Mouse (Mus musculus) MEL (cell line): ENCODE measurements at regions not wholly inside any gene's neighbourhood (a gene's known extent, or its start where the extent isn't known, plus 50 kb on each side); places are given as distances from the start of the nearest gene placed in this dataset.

Experiments
- DNase-seq: peaks from one replicate; pipeline ENCODE4 v3.0.0; 2011; ENCODE audit warnings: low read depth, low spot score
- H3K27ac ChIP-seq: 2 replicates; pipeline ENCODE4 v1.5.1; 2012; ENCODE audit warnings: low read depth, mild to moderate bottlenecking, control low read depth, low read length, moderate library complexity; ENCODE audit not compliant: control insufficient read depth
- H3K27me3 ChIP-seq, 2 experiments: fragments of 150-350 bp in 1 of 2; sonication (generic) in 1 of 2; 2 replicates each; pipeline ENCODE4 v1.6.1; 2012; ENCODE audit warnings: low read length in 2 of 2, mild to moderate bottlenecking in 2 of 2, improper control_type of control experiment in 1 of 2, moderate library complexity in 1 of 2; ENCODE audit not compliant: insufficient read depth in 2 of 2, control insufficient read depth in 1 of 2
- H3K36me3 ChIP-seq, 2 experiments: 2 replicates each; pipeline ENCODE4 v1.6.1; 2012 to 2014; ENCODE audit warnings: low read length in 2 of 2, improper control_type of control experiment in 1 of 2, inconsistent platforms in 1 of 2, mild to moderate bottlenecking in 1 of 2; ENCODE audit not compliant: insufficient read depth in 2 of 2, control insufficient read depth in 1 of 2
- H3K4me1 ChIP-seq, 2 experiments: fragments of 150-350 bp in 1 of 2; sonication (generic) in 1 of 2; 2 replicates each; pipeline ENCODE4 v1.6.1; 2012; ENCODE audit warnings: low read length in 2 of 2, improper control_type of control experiment in 1 of 2, mild to moderate bottlenecking in 1 of 2; ENCODE audit not compliant: insufficient read depth in 2 of 2, control insufficient read depth in 1 of 2
- H3K4me3 ChIP-seq, 2 experiments: fragments of 150-350 bp in 1 of 2; sonication (generic) in 1 of 2; 2 replicates each; pipeline ENCODE4 v1.5.1; 2012; ENCODE audit warnings: low read depth in 2 of 2, low read length in 2 of 2, mild to moderate bottlenecking in 2 of 2, moderate library complexity in 2 of 2, control low read depth in 1 of 2, improper control_type of control experiment in 1 of 2; ENCODE audit not compliant: control insufficient read depth in 1 of 2, insufficient read depth in 1 of 2
- H3K79me2 ChIP-seq: 2 replicates; pipeline ENCODE4 v1.6.1; 2012; ENCODE audit warnings: mild to moderate bottlenecking, low read length, moderate library complexity; ENCODE audit not compliant: control insufficient read depth, poor library complexity, insufficient read depth
- H3K9ac ChIP-seq: 2 replicates; pipeline ENCODE4 v1.6.1; 2012; ENCODE audit warnings: low read depth, mild to moderate bottlenecking, control low read depth, low read length, moderate library complexity; ENCODE audit not compliant: control insufficient read depth, poor library complexity, severe bottlenecking
- H3K9me3 ChIP-seq: fragments of 150-350 bp; sonication (generic); replicated peaks from 2 replicates; pipeline ENCODE4 v1.6.1; 2012; ENCODE audit warnings: mild to moderate bottlenecking, low read length, improper control_type of control experiment, moderate library complexity; ENCODE audit not compliant: insufficient read depth
- CHD1 ChIP-seq: IDR thresholded peaks from 2 replicates; pipeline ENCODE4 v1.6.1; 2012; ENCODE audit warnings: low read depth, mild to moderate bottlenecking, inconsistent platforms, low read length, improper control_type of control experiment
- CHD2 ChIP-seq: IDR thresholded peaks from 2 replicates; pipeline ENCODE4 v1.6.1; 2011; ENCODE audit warnings: low read length, improper control_type of control experiment
- CTCF ChIP-seq, 3 experiments: IDR thresholded peaks in 2 of 3; conservative IDR thresholded peaks in 1 of 3; 2 replicates each; pipeline ENCODE4 v1.5.1; 2011 to 2012; ENCODE audit warnings: low read length in 3 of 3, low read depth in 2 of 3, mild to moderate bottlenecking in 2 of 3, improper control_type of control experiment in 1 of 3, inconsistent platforms in 1 of 3, mixed read lengths in 1 of 3, moderate library complexity in 1 of 3; ENCODE audit not compliant: control insufficient read depth in 1 of 3, insufficient read depth in 1 of 3, poor library complexity in 1 of 3, severe bottlenecking in 1 of 3
- ELF1 ChIP-seq: IDR thresholded peaks from 2 replicates; pipeline ENCODE4 v1.6.1; 2014; ENCODE audit warnings: low read depth, mild to moderate bottlenecking, inconsistent platforms, low read length, improper control_type of control experiment, moderate library complexity
- ETS1 ChIP-seq: IDR thresholded peaks from 2 replicates; pipeline ENCODE4 v1.6.1; 2012; ENCODE audit warnings: low read depth, mild to moderate bottlenecking, inconsistent platforms, low read length, improper control_type of control experiment, moderate library complexity
- HCFC1 ChIP-seq: IDR thresholded peaks from 2 replicates; pipeline ENCODE4 v1.6.1; 2012; ENCODE audit warnings: low read depth, mild to moderate bottlenecking, inconsistent platforms, low read length, improper control_type of control experiment, moderate library complexity
- JUND ChIP-seq: IDR thresholded peaks from 2 replicates; pipeline ENCODE4 v1.6.1; 2011; ENCODE audit warnings: low read depth, mild to moderate bottlenecking, improper control_type of control experiment, low read length
- MAFK ChIP-seq: IDR thresholded peaks from 2 replicates; pipeline ENCODE4 v1.6.1; 2011; ENCODE audit warnings: low read depth, mild to moderate bottlenecking, low read length, improper control_type of control experiment, borderline replicate concordance
- MAX ChIP-seq: IDR thresholded peaks from 2 replicates; pipeline ENCODE4 v1.6.1; 2011; ENCODE audit warnings: low read length, improper control_type of control experiment
- MEF2A ChIP-seq: IDR thresholded peaks from 2 replicates; pipeline ENCODE4 v1.6.1; 2014; ENCODE audit warnings: low read depth, mild to moderate bottlenecking, inconsistent platforms, low read length, improper control_type of control experiment; ENCODE audit not compliant: poor library complexity, insufficient replicate concordance, severe bottlenecking; ENCODE audit errors: extremely low read depth
- MYB ChIP-seq: IDR thresholded peaks from 2 replicates; pipeline ENCODE4 v1.6.1; 2011; ENCODE audit warnings: mild to moderate bottlenecking, low read depth, low read length, improper control_type of control experiment
- NELFE ChIP-seq: IDR thresholded peaks from 2 replicates; pipeline ENCODE4 v1.6.1; 2011; ENCODE audit warnings: low read depth, low read length, improper control_type of control experiment
- NRF1 ChIP-seq: IDR thresholded peaks from 2 replicates; pipeline ENCODE4 v1.6.1; 2014; ENCODE audit warnings: low read depth, mild to moderate bottlenecking, inconsistent platforms, low read length, improper control_type of control experiment, moderate library complexity; ENCODE audit not compliant: poor library complexity, insufficient read depth, severe bottlenecking
- POLR2AphosphoS5 ChIP-seq: IDR thresholded peaks from 2 replicates; pipeline ENCODE4 v1.6.1; 2012; ENCODE audit warnings: low read depth, borderline replicate concordance, mild to moderate bottlenecking, inconsistent platforms, low read length, moderate library complexity, mixed read lengths
- RAD21 ChIP-seq: IDR thresholded peaks from 2 replicates; pipeline ENCODE4 v1.6.1; 2011; ENCODE audit warnings: mild to moderate bottlenecking, low read depth, low read length, improper control_type of control experiment
- SMC3 ChIP-seq: IDR thresholded peaks from 2 replicates; pipeline ENCODE4 v1.6.1; 2011; ENCODE audit warnings: low read depth, low read length, improper control_type of control experiment
- TAL1 ChIP-seq: IDR thresholded peaks from 2 replicates; pipeline ENCODE4 v1.6.1; 2012; ENCODE audit warnings: mild to moderate bottlenecking, inconsistent platforms, low read length, moderate library complexity, mixed read lengths
- TBP ChIP-seq: IDR thresholded peaks from 2 replicates; pipeline ENCODE4 v1.8.0; 2011; ENCODE audit warnings: low read depth, low read length, improper control_type of control experiment
- TCF12 ChIP-seq: IDR thresholded peaks from 2 replicates; pipeline ENCODE4 v1.6.1; 2014; ENCODE audit warnings: low read depth, mild to moderate bottlenecking, inconsistent platforms, low read length, improper control_type of control experiment, moderate library complexity
- UBTF ChIP-seq: IDR thresholded peaks from 2 replicates; pipeline ENCODE4 v1.6.1; 2012; ENCODE audit warnings: low read depth, mild to moderate bottlenecking, inconsistent platforms, low read length, improper control_type of control experiment, moderate library complexity, borderline replicate concordance; ENCODE audit not compliant: insufficient read depth
- USF1 ChIP-seq: IDR thresholded peaks from 2 replicates; pipeline ENCODE4 v1.6.1; 2014; ENCODE audit warnings: low read depth, mild to moderate bottlenecking, inconsistent platforms, low read length, improper control_type of control experiment, moderate library complexity
- USF2 ChIP-seq, 2 experiments: IDR thresholded peaks; 2 replicates each; pipeline ENCODE4 v1.6.1; 2011 to 2012; ENCODE audit warnings: improper control_type of control experiment in 2 of 2, low read length in 2 of 2, borderline replicate concordance in 1 of 2, inconsistent platforms in 1 of 2, low read depth in 1 of 2, mild to moderate bottlenecking in 1 of 2; ENCODE audit not compliant: insufficient read depth in 1 of 2
- ZC3H11A ChIP-seq: IDR thresholded peaks from 2 replicates; pipeline ENCODE4 v1.6.1; 2012; ENCODE audit warnings: low read depth, mild to moderate bottlenecking, inconsistent platforms, low read length, improper control_type of control experiment
- ZMIZ1 ChIP-seq: IDR thresholded peaks from 2 replicates; pipeline ENCODE4 v1.6.1; 2012; ENCODE audit warnings: low read depth, mild to moderate bottlenecking, inconsistent platforms, low read length, improper control_type of control experiment, moderate library complexity
- ZNF384 ChIP-seq: IDR thresholded peaks from 2 replicates; pipeline ENCODE4 v1.6.1; 2012; ENCODE audit warnings: low read depth, mild to moderate bottlenecking, inconsistent platforms, low read length, improper control_type of control experiment

DNA sequence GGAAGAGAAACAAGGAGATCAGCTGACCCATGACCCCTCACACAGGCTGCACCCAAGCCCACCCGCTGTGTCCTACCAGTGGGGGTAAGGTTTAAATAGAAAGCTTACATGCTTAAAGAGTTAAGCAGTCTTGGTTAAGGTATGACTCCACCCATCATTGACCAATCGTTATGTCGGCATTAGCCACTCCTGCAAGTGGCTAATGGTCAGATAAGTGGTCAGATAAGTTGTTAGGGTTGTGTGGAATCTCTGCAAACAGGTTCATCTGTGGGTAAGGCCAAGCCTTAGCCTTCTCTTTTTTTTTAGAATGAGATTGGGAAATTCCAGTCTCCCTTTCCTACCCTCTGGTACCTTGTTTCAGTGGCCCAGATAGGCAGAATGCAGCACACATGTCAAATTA lies 82.0 kb upstream of the Enpp6 start:
- H3K9me3 ChIP-seq = no peaks in the 10 kb centered on the region
- peaks cover 0 to 6% of the 10 kb centered on the region in 2 experiments; a peak in 2 of 4 replicates for H3K4me1 ChIP-seq
- DNase-seq = no peak
- H3K4me3 ChIP-seq = no peak overlapping the region
- no peak overlapping the region for H3K9ac ChIP-seq
- no peak overlapping the region for H3K27ac ChIP-seq
- H3K79me2 ChIP-seq = no peaks in the 10 kb centered on the region
- no peaks in the 10 kb centered on the region; a peak in 1 of 4 replicates for H3K27me3 ChIP-seq
- no peak for TF ChIP-seq MAFK
- no peak for TF ChIP-seq MAX
- no peak for TF ChIP-seq NELFE
- no peak for TF ChIP-seq ETS1
- no peak for TF ChIP-seq ZC3H11A
- TF ChIP-seq CTCF (IDR thresholded peaks at IDR 0.05 in 2 of 3, conservative IDR thresholded peaks at IDR 0.05 in 1 of 3; ENCODE audit: control insufficient read depth in 1 of 3, insufficient read depth in 1 of 3, low read depth in 2 of 3, low read length in 3 of 3, poor library complexity in 1 of 3, severe bottlenecking in 1 of 3) = no peak
- TF ChIP-seq HCFC1 = no peak
- no peak for TF ChIP-seq TCF12
- TF ChIP-seq TBP = no peak
- TF ChIP-seq JUND = no peak
- no peak for TF ChIP-seq ZNF384
- no peak for TF ChIP-seq CHD1
- TF ChIP-seq MEF2A = no peak
- TF ChIP-seq SMC3 = no peak
- no peak for TF ChIP-seq CHD2
- no peak for TF ChIP-seq ELF1
- no peak for TF ChIP-seq UBTF
- no peak for TF ChIP-seq MYB
- no peak for TF ChIP-seq NRF1
- TF ChIP-seq RAD21 = no peak
- H3K36me3 ChIP-seq = peaks cover 0 to 3% of the 10 kb centered on the region in 2 experiments; a peak in 1 of 4 replicates

DNA sequence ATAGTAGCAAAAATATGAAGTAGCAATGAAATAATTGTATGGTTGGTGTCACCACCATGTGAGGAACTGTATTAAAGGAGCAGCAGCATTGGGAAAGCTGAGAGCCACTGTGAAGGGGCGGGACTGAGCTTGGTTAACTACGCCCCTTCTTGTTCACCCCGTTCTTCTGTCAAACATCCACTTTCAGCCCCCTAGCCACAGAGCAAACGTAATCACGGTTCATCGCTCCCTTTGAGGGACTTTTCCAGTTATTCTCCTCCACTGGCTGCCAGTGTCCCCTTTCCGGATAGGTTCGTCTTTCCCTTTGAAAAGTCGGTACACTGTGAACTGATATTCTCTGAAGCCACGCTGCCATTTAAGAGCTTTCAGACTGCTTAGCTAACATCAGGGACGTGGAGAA lies 79.3 kb upstream of the Enpp6 start:
- TF ChIP-seq POLR2AphosphoS5 (no peak), USF1 (no peak), TAL1 (no peak), USF2 (IDR thresholded peaks at IDR 0.05; ENCODE audit: borderline replicate concordance in 1 of 2, insufficient read depth in 1 of 2, low read depth in 1 of 2, low read length in 2 of 2) (no peak), ETS1 (no peak), ZMIZ1 (no peak)
- Histone ChIP-seq H3K36me3 (no peaks in the 10 kb centered on the region), H3K9ac (no peak overlapping the region), H3K4me3 (no peak overlapping the region), H3K27me3 (no peaks in the 10 kb centered on the region; a peak in 1 of 4 replicates), H3K9me3 (no peaks in the 10 kb centered on the region), H3K79me2 (no peaks in the 10 kb centered on the region), H3K27ac (no peak overlapping the region), H3K4me1 (no peaks in the 10 kb centered on the region)
- no peak for DNase-seq
